Mouse (Mus musculus) cerebellum, adult 11 months (tissue): ENCODE results near the gene Rnasek.
A peak's percentile ranks its signal among the peaks of the same experiment; 100 is the strongest.

Source experiments
- DNase-seq: peaks from one replicate; pipeline ENCODE4 v3.0.0; 2022

Rnasek gene

GRCm38 (mm10) chr11:70215301-70215700 is 24.3 kb downstream of the Rnasek start:
- DNase-seq, result peak; percentile 59

GRCm38 (mm10) chr11:70214856-70215209 is 24.8 kb downstream of the Rnasek start:
- peak; percentile 56 for DNase-seq

GRCm38 (mm10) chr11:70214191-70214855 is 25.3 kb downstream of the Rnasek start:
- peak; percentile 69 for DNase-seq

- DNase-seq, result peak; percentile 81
Observed at GRCm38 (mm10) chr11:70213736-70214135, 25.9 kb downstream of the Rnasek start.

GRCm38 (mm10) chr11:70212896-70213295 is 26.7 kb downstream of the Rnasek start:
- DNase-seq, result peak; percentile 73

- peak; percentile 27 for DNase-seq
Observed at GRCm38 (mm10) chr11:70212423-70212822, 27.2 kb downstream of the Rnasek start, which contains the start of gene Slc16a11. Slc16a11 (plus strand) TSS chr11:70212752.

GRCm38 (mm10) chr11:70211972-70212371 is 27.7 kb downstream of the Rnasek start:
- no peak for DNase-seq

GRCm38 (mm10) chr11:70210681-70211080 is 29.0 kb downstream of the Rnasek start:
- DNase-seq, result no peak

GRCm38 (mm10) chr11:70208778-70209388 is 30.8 kb downstream of the Rnasek start:
- no peak for DNase-seq

- DNase-seq, result no peak
Observed at GRCm38 (mm10) chr11:70207283-70207682, 32.4 kb downstream of the Rnasek start.

GRCm38 (mm10) chr11:70206801-70207200 is 32.8 kb downstream of the Rnasek start:
- DNase-seq, result no peak

- DNase-seq, result peak; percentile 69
Observed at GRCm38 (mm10) chr11:70201691-70202090, 38.0 kb downstream of the Rnasek start.

- DNase-seq, result no peak
Observed at GRCm38 (mm10) chr11:70200036-70200608, 39.5 kb downstream of the Rnasek start.

- no peak for DNase-seq
Observed at GRCm38 (mm10) chr11:70199107-70199506, 40.5 kb downstream of the Rnasek start.

GRCm38 (mm10) chr11:70198332-70198731 is 41.3 kb downstream of the Rnasek start:
- no peak for DNase-seq

- DNase-seq, result no peak
Observed at GRCm38 (mm10) chr11:70193354-70194285, 46.0 kb downstream of the Rnasek start.

- no peak for DNase-seq
Observed at GRCm38 (mm10) chr11:70192157-70192556, 47.5 kb downstream of the Rnasek start.

GRCm38 (mm10) chr11:70191188-70191587 is 48.5 kb downstream of the Rnasek start:
- DNase-seq, result no peak

- DNase-seq, result no peak
Observed at GRCm38 (mm10) chr11:70189319-70190134, 50.1 kb downstream of the Rnasek start.
